Mouse (Mus musculus) adipose tissue, adult 10 weeks (tissue): ENCODE measurements around the gene Scp2d1. TPM values are rescaled to one million over a fixed set of nuclear protein-coding genes. Genes with fewer than 3 reads are reported as not detected.

Experiments
- polyA plus RNA-seq: library from polyadenylated mRNA; stranded (reverse); fragments of 350-450 nt; fragmentation: Illumina TruSeq; extraction: RNeasy Lipid Tissue Mini Kit (QIAGEN cat#74804); gene quantifications from one replicate; pipeline ENCODE4 v1.2.3, GENCODE M21; 2014; ENCODE audit warnings: low read depth, low replicate concordance

Gene Scp2d1
- polyA plus RNA-seq: 8.2 TPM

GRCm38 (mm10) chr2:144823356-144823755 lies at the start of gene Scp2d1:
Gene Scp2d1 (plus strand): TSS chr2:144823656.

Other genes with a start within 250 kb of the Scp2d1 start
- gene Smim26, start 229.6 kb upstream of the Scp2d1 start, polyA plus RNA-seq: 42.8 TPM
- 26.1 TPM for gene Dtd1, start 223.8 kb upstream of the Scp2d1 start, polyA plus RNA-seq